Mouse (Mus musculus) heart, embryonic 12.5 days (tissue): ENCODE data around the gene Smg6. TPM values are rescaled to one million over a fixed set of nuclear protein-coding genes. Genes with fewer than 3 reads are reported as not detected.

Source experiments
- ATAC-seq: fragments of 200-750 bp; cut with Nextera tagmentation; 2 replicates; pipeline ENCODE4 v1.8.0; 2017; ENCODE audit warnings: moderate TSS enrichment, moderate library complexity; ENCODE audit not compliant: insufficient number of reproducible peaks, low FRiP score
- H3K27ac ChIP-seq: fragments of 300-500 bp; sonication (generic); 2 replicates; pipeline ENCODE4 v1.5.1; 2016; ENCODE audit warnings: mild to moderate bottlenecking, moderate library complexity; ENCODE audit not compliant: poor library complexity, severe bottlenecking
- H3K27me3 ChIP-seq: fragments of 300-500 bp; sonication (generic); replicated peaks from 2 replicates; pipeline ENCODE4 v1.6.1; 2016; ENCODE audit warnings: mild to moderate bottlenecking, moderate library complexity
- H3K36me3 ChIP-seq: fragments of 300-500 bp; sonication (generic); 2 replicates; pipeline ENCODE4 v1.6.1; 2016; ENCODE audit warnings: mild to moderate bottlenecking, moderate library complexity
- H3K4me1 ChIP-seq: fragments of 300-500 bp; sonication (generic); replicated peaks from 2 replicates; pipeline ENCODE4 v1.6.1; 2016; ENCODE audit warnings: mild to moderate bottlenecking
- H3K4me2 ChIP-seq: fragments of 300-500 bp; sonication (generic); 2 replicates; pipeline ENCODE4 v1.6.1; 2016; ENCODE audit warnings: mild to moderate bottlenecking, moderate library complexity
- H3K4me3 ChIP-seq: fragments of 300-500 bp; sonication (generic); 2 replicates; pipeline ENCODE4 v1.5.1; 2016; ENCODE audit warnings: mild to moderate bottlenecking
- H3K9ac ChIP-seq: fragments of 300-500 bp; sonication (generic); 2 replicates; pipeline ENCODE4 v1.6.1; 2016; ENCODE audit warnings: mild to moderate bottlenecking, moderate library complexity
- H3K9me3 ChIP-seq: fragments of 300-500 bp; sonication (generic); replicated peaks from 2 replicates; pipeline ENCODE4 v1.6.1; 2016; ENCODE audit warnings: mild to moderate bottlenecking, moderate library complexity
- WGBS: fragments of 180-500 bp; shearing (Covaris S2); methylation state at CpG from one replicate; pipeline ENCODE4 v1.1.7; 2016; 5-methylcytosine and 5-hydroxymethylcytosine counted together
- polyA plus RNA-seq: library from polyadenylated mRNA; unstranded; fragments of >200 nt; fragmentation: Nextera tagmentation; extraction: Ambion mirVana; gene quantifications from 2 replicates; pipeline ENCODE4 v1.2.1, GENCODE M21; 2016

Smg6 gene
- polyA plus RNA-seq, 1 experiment from 2014 or later: 13.4 TPM

- Histone ChIP-seq H3K9ac (no peak overlapping the region), H3K4me3 (no peak overlapping the region), H3K27me3 (no peaks in the 10 kb centered on the region), H3K36me3 (no peaks in the 10 kb centered on the region), H3K4me1 (peaks cover 7% of the 10 kb centered on the region), H3K27ac (no peak overlapping the region), H3K4me2 (no peak overlapping the region), H3K9me3 (no peaks in the 10 kb centered on the region)
- 62% methylated on average over 3 of the region's 3 CpGs for WGBS
- ATAC-seq: no peak
These were observed 101.4 kb downstream of the Smg6 start for GRCm38 (mm10) chr11:75026977-75027376.

- H3K4me3 ChIP-seq: no peak overlapping the region
- no peak overlapping the region for H3K9ac ChIP-seq
- 80% methylated on average over 2 of the region's 2 CpGs for WGBS
- H3K27ac ChIP-seq: no peak overlapping the region
- ATAC-seq: no peak
- no peaks in the 10 kb centered on the region for H3K9me3 ChIP-seq
- H3K4me1 ChIP-seq: peaks cover 7% of the 10 kb centered on the region
- no peaks in the 10 kb centered on the region for H3K27me3 ChIP-seq
- H3K4me2 ChIP-seq: no peak overlapping the region
- no peaks in the 10 kb centered on the region for H3K36me3 ChIP-seq
These were observed 102.0 kb downstream of the Smg6 start for GRCm38 (mm10) chr11:75027616-75028015.

DNA sequence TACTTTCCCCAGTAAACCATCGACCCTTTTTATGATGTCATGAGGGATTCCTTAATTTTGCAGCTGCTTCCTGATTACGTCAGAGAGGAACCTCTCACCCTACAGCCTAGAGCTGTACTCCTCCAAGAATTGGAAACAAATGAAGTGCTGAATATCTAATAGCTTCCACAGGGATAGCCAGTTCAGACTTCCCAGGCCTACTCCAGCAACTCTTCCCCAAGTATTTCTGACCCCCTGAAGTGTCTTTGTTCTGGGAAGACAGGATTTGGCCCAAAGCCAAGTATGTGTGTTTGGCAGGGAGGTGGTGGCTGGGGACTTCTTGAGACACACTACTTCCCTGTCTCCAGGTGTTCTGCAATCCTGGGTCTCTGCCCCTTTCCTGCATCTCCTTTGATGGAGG lies 105.6 kb downstream of the Smg6 start:
- H3K36me3 ChIP-seq: no peaks in the 10 kb centered on the region
- WGBS: 77% methylated on average over 2 of the region's 2 CpGs
- H3K4me2 ChIP-seq: no peak overlapping the region
- no peak overlapping the region for H3K4me3 ChIP-seq
- peak; percentile 39; the same call in 1 of the 2 replicates for ATAC-seq
- H3K9me3 ChIP-seq: no peaks in the 10 kb centered on the region
- no peak overlapping the region for H3K27ac ChIP-seq
- peaks cover 24% of the 10 kb centered on the region for H3K4me1 ChIP-seq
- no peaks in the 10 kb centered on the region for H3K27me3 ChIP-seq
- no peak overlapping the region for H3K9ac ChIP-seq

- no peak for ATAC-seq
- no peak overlapping the region for H3K4me3 ChIP-seq
- WGBS: 76% methylated on average over 2 of the region's 2 CpGs
- no peaks in the 10 kb centered on the region for H3K36me3 ChIP-seq
- H3K27ac ChIP-seq: no peak overlapping the region
- no peak overlapping the region for H3K4me2 ChIP-seq
- no peaks in the 10 kb centered on the region for H3K27me3 ChIP-seq
- H3K9ac ChIP-seq: no peak overlapping the region
- H3K9me3 ChIP-seq: no peaks in the 10 kb centered on the region
- peaks cover 24% of the 10 kb centered on the region for H3K4me1 ChIP-seq
These were observed 107.3 kb downstream of the Smg6 start for GRCm38 (mm10) chr11:75032946-75033345.

DNA sequence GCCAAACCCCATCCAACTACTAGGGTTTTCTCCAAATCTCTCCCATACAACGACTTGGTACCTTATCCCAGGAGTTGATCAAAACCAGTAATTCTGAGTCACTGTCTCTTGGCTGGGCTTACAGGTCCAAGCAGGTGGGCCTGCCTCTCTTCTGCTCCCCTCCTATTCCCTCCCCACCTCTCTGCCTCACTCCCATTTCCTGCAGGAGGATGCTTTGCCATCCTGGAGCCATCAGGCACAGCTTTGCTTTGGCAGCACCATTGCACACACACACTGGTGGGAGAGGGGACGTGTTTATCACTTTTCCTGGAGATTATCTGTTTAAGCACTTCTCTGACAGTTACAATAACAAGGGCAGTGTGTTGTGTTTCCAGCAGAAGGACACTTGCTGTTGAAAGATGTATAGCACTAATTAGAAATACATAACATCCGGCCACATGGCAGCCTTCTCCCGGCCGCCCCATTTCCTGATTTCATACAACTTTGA lies 108.0 kb downstream of the Smg6 start:
- Histone ChIP-seq H3K4me3 (no peak overlapping the region), H3K4me2 (no peak overlapping the region), H3K4me1 (peaks cover 24% of the 10 kb centered on the region), H3K27ac (0 out of 2 replicates have a peak overlapping the region, but pooled peaks have one; percentile 13), H3K9ac (no peak overlapping the region), H3K9me3 (no peaks in the 10 kb centered on the region), H3K27me3 (no peaks in the 10 kb centered on the region), H3K36me3 (0 out of 2 replicates have a peak, but pooled peaks cover 2% of the 10 kb centered on the region)
- ATAC-seq: peak; percentile 15; the same call in 1 of the 2 replicates
- 53% methylated on average over 5 of the region's 5 CpGs for WGBS

DNA sequence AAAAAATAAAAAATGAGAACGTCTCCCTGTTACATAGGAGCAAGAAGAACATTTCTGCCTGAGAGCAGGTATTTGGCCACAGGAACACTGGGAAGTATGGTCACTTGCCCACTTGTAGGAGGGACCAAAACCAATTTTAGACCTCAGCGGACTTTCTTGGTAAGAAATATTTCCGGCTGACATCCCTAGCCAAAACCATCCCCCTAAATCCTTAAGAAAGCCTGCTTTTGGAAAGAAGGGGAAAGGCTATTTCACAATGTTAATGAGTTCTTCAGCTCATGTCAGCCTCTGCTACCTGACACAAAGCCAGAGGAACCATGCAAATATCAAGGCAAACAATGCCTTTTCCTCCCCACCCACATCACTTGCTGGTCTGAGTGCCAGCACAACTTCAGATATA lies 108.5 kb downstream of the Smg6 start:
- H3K27ac ChIP-seq: no peak overlapping the region
- peaks cover 24% of the 10 kb centered on the region for H3K4me1 ChIP-seq
- H3K36me3 ChIP-seq: 0 out of 2 replicates have a peak, but pooled peaks cover 3% of the 10 kb centered on the region
- H3K9me3 ChIP-seq: no peaks in the 10 kb centered on the region
- ATAC-seq: no peak
- 76% methylated on average over 3 of the region's 3 CpGs for WGBS
- no peak overlapping the region for H3K4me2 ChIP-seq
- H3K9ac ChIP-seq: no peak overlapping the region
- no peaks in the 10 kb centered on the region for H3K27me3 ChIP-seq
- H3K4me3 ChIP-seq: no peak overlapping the region

DNA sequence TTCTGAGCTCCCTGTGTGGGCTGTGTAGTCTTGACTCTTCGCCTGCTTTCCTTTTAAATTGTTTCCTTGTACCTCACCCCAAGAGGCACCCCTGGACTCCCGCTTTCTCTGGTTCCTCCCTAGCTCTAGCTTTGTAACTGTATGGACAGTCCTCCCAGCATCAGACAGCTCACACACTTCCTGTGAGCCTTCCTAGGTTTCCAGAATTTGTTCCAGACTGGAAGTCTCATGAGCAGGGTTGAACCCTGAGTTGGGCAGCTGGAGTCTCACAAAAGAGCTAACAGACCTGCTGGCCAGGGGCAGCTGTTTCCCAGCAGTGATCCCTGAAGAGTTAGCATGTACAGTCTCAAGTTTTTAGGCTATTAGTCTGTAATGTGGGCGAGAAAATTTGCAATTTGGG lies 118.7 kb downstream of the Smg6 start:
- no peaks in the 10 kb centered on the region for H3K9me3 ChIP-seq
- peak overlapping the region; percentile 14; the same call in 1 of the 2 replicates for H3K27ac ChIP-seq
- no peaks in the 10 kb centered on the region for H3K27me3 ChIP-seq
- 0 out of 2 replicates have a peak overlapping the region, but pooled peaks have one; percentile 11 for H3K9ac ChIP-seq
- no peak overlapping the region for H3K4me2 ChIP-seq
- no peak overlapping the region for H3K4me3 ChIP-seq
- WGBS: 68% methylated on average over 3 of the region's 3 CpGs
- peaks cover 11% of the 10 kb centered on the region for H3K36me3 ChIP-seq
- H3K4me1 ChIP-seq: peaks cover 36% of the 10 kb centered on the region
- no peak for ATAC-seq

GRCm38 (mm10) chr11:75045822-75046221 lies 120.2 kb downstream of the Smg6 start:
- H3K4me3 ChIP-seq: no peak overlapping the region
- no peak overlapping the region for H3K27ac ChIP-seq
- peaks cover 11% of the 10 kb centered on the region for H3K36me3 ChIP-seq
- H3K4me2 ChIP-seq: no peak overlapping the region
- no peak for ATAC-seq
- peaks cover 43% of the 10 kb centered on the region for H3K4me1 ChIP-seq
- WGBS: 91% methylated on average over 4 of the region's 4 CpGs
- no peaks in the 10 kb centered on the region for H3K27me3 ChIP-seq
- H3K9me3 ChIP-seq: no peaks in the 10 kb centered on the region
- H3K9ac ChIP-seq: no peak overlapping the region

DNA sequence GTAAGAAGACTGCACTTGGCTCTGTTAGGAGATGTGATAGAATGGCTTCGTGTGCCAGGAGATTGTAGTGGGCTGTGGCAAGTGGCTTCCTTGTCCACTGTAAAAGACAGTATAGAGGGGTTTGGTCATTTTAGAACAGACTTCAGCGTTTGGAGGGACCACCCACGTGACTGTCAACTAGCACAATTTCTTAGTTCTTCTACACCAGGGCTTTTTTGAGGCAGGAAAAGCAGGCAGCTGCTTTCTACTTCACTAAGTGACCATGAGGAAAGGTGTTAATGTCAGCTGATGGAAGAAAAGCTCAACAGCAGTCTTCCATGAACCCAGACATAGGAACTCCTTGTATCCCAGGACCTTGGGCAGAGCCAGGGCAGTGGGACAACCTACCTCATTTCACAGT lies 121.0 kb downstream of the Smg6 start:
- no peak overlapping the region for H3K4me3 ChIP-seq
- no peak overlapping the region for H3K4me2 ChIP-seq
- H3K9ac ChIP-seq: no peak overlapping the region
- peaks cover 51% of the 10 kb centered on the region for H3K4me1 ChIP-seq
- peaks cover 8% of the 10 kb centered on the region for H3K36me3 ChIP-seq
- WGBS: 74% methylated on average over 3 of the region's 3 CpGs
- no peaks in the 10 kb centered on the region for H3K27me3 ChIP-seq
- H3K9me3 ChIP-seq: no peaks in the 10 kb centered on the region
- peak overlapping the region; percentile 86 for H3K27ac ChIP-seq
- ATAC-seq: no peak

DNA sequence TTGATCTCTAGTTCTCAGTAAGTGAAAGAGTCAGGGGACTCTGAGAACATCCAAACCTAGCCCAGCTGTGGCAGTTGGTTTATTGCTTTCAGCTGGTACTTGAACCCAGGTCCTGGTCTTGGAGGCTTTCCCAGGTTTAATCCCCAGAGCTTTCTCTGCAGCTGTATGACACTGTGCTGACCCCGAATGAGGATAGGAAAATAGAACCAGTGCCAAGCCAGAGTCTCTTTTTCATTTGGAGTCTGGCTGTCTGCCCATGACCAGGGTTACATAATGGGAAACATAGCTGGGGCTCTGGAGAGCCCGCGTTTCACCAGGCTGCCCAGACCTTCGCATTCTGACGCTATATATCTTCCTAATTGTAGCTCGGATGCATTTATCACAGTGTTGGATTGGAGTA lies 121.4 kb downstream of the Smg6 start:
- no peak overlapping the region for H3K9ac ChIP-seq
- H3K4me2 ChIP-seq: no peak overlapping the region
- peak overlapping the region; percentile 86 for H3K27ac ChIP-seq
- ATAC-seq: peak; percentile 63
- H3K36me3 ChIP-seq: peaks cover 4% of the 10 kb centered on the region
- WGBS: 37% methylated on average over 6 of the region's 6 CpGs
- peaks cover 55% of the 10 kb centered on the region for H3K4me1 ChIP-seq
- H3K27me3 ChIP-seq: no peaks in the 10 kb centered on the region
- H3K9me3 ChIP-seq: no peaks in the 10 kb centered on the region
- no peak overlapping the region for H3K4me3 ChIP-seq

DNA sequence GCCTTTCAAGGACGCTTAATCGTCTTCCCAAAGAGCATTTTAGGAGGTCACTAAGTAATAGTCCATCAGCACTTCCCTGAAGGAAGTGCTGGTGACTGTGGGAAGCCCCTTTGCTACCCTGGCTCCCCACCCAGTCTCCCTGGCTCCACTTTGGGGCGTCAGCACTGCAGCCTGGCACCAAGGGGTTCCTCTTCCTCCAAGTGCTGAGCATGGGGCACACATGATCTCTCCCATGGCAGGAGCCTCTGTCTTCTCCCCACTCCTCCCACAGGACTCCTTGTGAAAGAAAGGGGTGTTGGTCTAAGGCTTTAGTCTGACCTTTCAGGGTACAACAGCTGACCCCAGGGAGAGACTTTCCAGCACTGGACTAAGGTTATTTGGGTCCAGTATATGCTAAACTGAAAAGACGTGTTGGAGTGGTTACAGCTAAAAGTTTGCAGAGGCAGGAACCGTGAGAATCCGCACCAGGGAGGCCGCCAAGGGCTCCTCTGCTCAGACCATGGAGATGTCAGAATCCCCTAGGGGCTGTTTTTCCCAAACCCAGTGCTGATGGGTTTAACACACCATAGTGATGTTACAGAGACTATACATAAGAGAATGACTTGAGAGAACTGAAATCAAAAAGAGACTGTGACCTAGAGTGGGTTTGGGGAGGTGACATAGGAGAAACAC lies 122.2 kb downstream of the Smg6 start:
- Histone ChIP-seq H3K36me3 (no peaks in the 10 kb centered on the region; the same call in 1 of the 2 replicates), H3K4me2 (no peak overlapping the region), H3K9ac (no peak overlapping the region), H3K9me3 (no peaks in the 10 kb centered on the region), H3K27ac (peak overlapping the region; percentile 86), H3K4me3 (no peak overlapping the region), H3K4me1 (peaks cover 62% of the 10 kb centered on the region), H3K27me3 (no peaks in the 10 kb centered on the region)
- no peak for ATAC-seq
- WGBS: 79% methylated on average over 7 of the region's 7 CpGs
